Mouse (Mus musculus) lung, postnatal 0 days (tissue): Measurements from ENCODE around the gene Hdac8. TPM values are rescaled to one million over a fixed set of nuclear protein-coding genes. Genes with fewer than 3 reads are reported as not detected.

Experiments used
- ATAC-seq: fragments of 200-750 bp; cut with Nextera tagmentation; 2 replicates; pipeline ENCODE4 v1.8.0; 2017; ENCODE audit warnings: moderate library complexity
- DNase-seq: peaks from one replicate; pipeline ENCODE4 v3.0.0-alpha.2; 2016; ENCODE audit warnings: low spot score
- H3K27ac ChIP-seq: fragments of 300-500 bp; sonication (generic); 2 replicates; pipeline ENCODE4 v1.5.1; 2014; ENCODE audit warnings: antibody characterized with exemption, mild to moderate bottlenecking, low read length, mixed read lengths
- H3K27me3 ChIP-seq: fragments of 300-500 bp; sonication (generic); replicated peaks from 2 replicates; pipeline ENCODE4 v1.6.1; 2014; ENCODE audit warnings: low read length, mixed read lengths; ENCODE audit not compliant: insufficient read depth
- H3K36me3 ChIP-seq: fragments of 300-500 bp; sonication (generic); 2 replicates; pipeline ENCODE4 v1.6.1; 2014; ENCODE audit warnings: low read length, mixed read lengths; ENCODE audit not compliant: insufficient read depth
- H3K4me1 ChIP-seq: fragments of 300-500 bp; sonication (generic); 2 replicates; pipeline ENCODE4 v1.6.1; 2014; ENCODE audit warnings: antibody characterized with exemption, low read depth, low read length, mixed read lengths; ENCODE audit not compliant: insufficient read depth
- H3K4me2 ChIP-seq: fragments of 300-500 bp; sonication (generic); replicated peaks from 2 replicates; pipeline ENCODE4 v1.6.1; 2014; ENCODE audit warnings: low read depth, mild to moderate bottlenecking, low read length, moderate library complexity, mixed read lengths
- H3K4me3 ChIP-seq: fragments of 300-500 bp; sonication (generic); 2 replicates; pipeline ENCODE4 v1.5.1; 2014; ENCODE audit warnings: low read depth, low read length
- H3K9ac ChIP-seq: fragments of 300-500 bp; sonication (generic); replicated peaks from 2 replicates; pipeline ENCODE4 v1.6.1; 2014; ENCODE audit warnings: low read depth, mild to moderate bottlenecking
- H3K9me3 ChIP-seq: fragments of 300-500 bp; sonication (generic); 2 replicates; pipeline ENCODE4 v1.6.1; 2016; ENCODE audit warnings: low read length, mixed read lengths
- CTCF ChIP-seq: IDR thresholded peaks from 2 replicates; pipeline ENCODE4 v1.5.1; 2016; ENCODE audit warnings: antibody characterized with exemption, mild to moderate bottlenecking
- EP300 ChIP-seq: IDR thresholded peaks from 2 replicates; pipeline ENCODE4 v1.6.1; 2016; ENCODE audit warnings: antibody characterized with exemption, mild to moderate bottlenecking, control low read depth
- WGBS: fragments of 180-500 bp; shearing (Covaris S2); extraction: QIAGEN DNeasy Blood & Tissue Kit; methylation state at CpG from one replicate; pipeline ENCODE4 v1.1.7; 2014; 5-methylcytosine and 5-hydroxymethylcytosine counted together
- polyA plus RNA-seq: library from polyadenylated mRNA; unstranded; fragments of >200 nt; fragmentation: Nextera tagmentation; extraction: Ambion mirVana; gene quantifications from 2 replicates; pipeline ENCODE4 v1.2.1, GENCODE M21; 2015

Hdac8 gene
- polyA plus RNA-seq, 1 experiment from 2014 or later, result 8.2 TPM

- DNase-seq, result peak; percentile 8
These were observed 120.4 kb downstream of the Hdac8 start for GRCm38 (mm10) chrX:102384765-102385164.

GRCm38 (mm10) chrX:102383151-102383550 is 122.0 kb downstream of the Hdac8 start:
- TF ChIP-seq CTCF (no peak), EP300 (no peak)
- H3K4me1 ChIP-seq, result no peaks in the 10 kb centered on the region
- no peak overlapping the region for H3K4me2 ChIP-seq
- 65% methylated on average over 7 of the region's 7 CpGs for WGBS
- H3K27ac ChIP-seq, result no peak overlapping the region
- H3K4me3 ChIP-seq, result no peak overlapping the region
- H3K9me3 ChIP-seq, result no peaks in the 10 kb centered on the region
- DNase-seq (no peak), ATAC-seq (no peak)
- no peak overlapping the region for H3K9ac ChIP-seq
- no peaks in the 10 kb centered on the region for H3K36me3 ChIP-seq
- H3K27me3 ChIP-seq, result no peaks in the 10 kb centered on the region; the same call in 1 of the 2 replicates

More at GRCm38 (mm10) chrX:102384765-102385164, 120.4 kb downstream of the Hdac8 start:
- ATAC-seq, result no peak
- no peak overlapping the region for H3K4me3 ChIP-seq
- no peak for TF ChIP-seq CTCF
- no peak for TF ChIP-seq EP300
- no peak overlapping the region for H3K9ac ChIP-seq
- H3K9me3 ChIP-seq, result no peaks in the 10 kb centered on the region
- no peaks in the 10 kb centered on the region for H3K36me3 ChIP-seq
- 68% methylated on average over 3 of the region's 3 CpGs for WGBS
- H3K4me1 ChIP-seq, result no peaks in the 10 kb centered on the region
- no peak overlapping the region for H3K4me2 ChIP-seq
- no peaks in the 10 kb centered on the region; the same call in 1 of the 2 replicates for H3K27me3 ChIP-seq
- no peak overlapping the region for H3K27ac ChIP-seq

DNA sequence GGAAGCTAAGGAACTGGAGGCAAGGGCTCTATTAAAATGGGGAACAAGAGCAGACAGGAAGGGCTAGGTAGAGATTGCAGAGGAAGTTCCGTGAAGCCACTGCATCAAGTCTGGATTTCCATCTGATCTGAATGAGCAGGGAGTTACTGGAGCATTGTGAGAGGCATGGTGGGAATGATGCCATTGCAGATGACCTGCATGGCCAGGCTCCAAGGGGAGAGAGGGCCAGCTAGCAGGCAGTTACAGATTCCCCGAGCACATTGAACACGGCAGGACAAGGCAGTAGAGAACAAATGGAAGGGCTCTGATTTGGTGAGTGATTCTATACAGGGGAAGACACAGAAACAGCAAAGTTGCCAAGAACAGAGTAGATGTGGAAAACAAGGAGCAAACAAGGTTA is 138.6 kb downstream of the Hdac8 start:
- Histone ChIP-seq H3K9ac (no peak overlapping the region), H3K27ac (no peak overlapping the region), H3K9me3 (no peaks in the 10 kb centered on the region), H3K36me3 (no peaks in the 10 kb centered on the region), H3K4me3 (no peak overlapping the region), H3K4me1 (no peaks in the 10 kb centered on the region), H3K27me3 (no peaks in the 10 kb centered on the region), H3K4me2 (no peak overlapping the region)
- TF ChIP-seq EP300 (no peak), CTCF (no peak)
- DNase-seq (no peak), ATAC-seq (no peak)
- 84% methylated on average over 3 of the region's 3 CpGs for WGBS

DNA sequence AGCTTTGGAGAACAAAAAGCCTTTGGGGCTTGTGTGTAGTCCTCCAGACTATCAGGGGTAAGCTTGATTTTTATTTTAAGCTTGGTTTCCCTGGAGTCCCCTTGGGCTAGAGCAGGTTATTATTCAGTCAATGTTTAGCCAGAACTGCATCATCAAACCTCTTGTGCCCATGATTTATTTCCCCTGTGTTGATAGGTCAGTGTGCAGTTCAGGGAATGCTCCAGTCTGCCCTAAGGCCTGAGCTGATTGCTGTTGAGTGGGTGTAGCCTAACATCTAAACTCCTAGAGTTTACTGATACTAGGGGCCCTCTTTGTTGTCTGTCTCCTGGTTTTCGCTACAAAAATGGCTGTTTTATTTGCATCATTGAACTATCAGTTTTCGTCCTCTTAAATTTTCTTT is 142.9 kb downstream of the Hdac8 start:
- Histone ChIP-seq H3K4me2 (no peak overlapping the region), H3K9ac (no peak overlapping the region), H3K9me3 (no peaks in the 10 kb centered on the region), H3K36me3 (no peaks in the 10 kb centered on the region), H3K4me1 (no peaks in the 10 kb centered on the region), H3K27ac (no peak overlapping the region), H3K27me3 (no peaks in the 10 kb centered on the region), H3K4me3 (no peak overlapping the region)
- 85% methylated on average over 2 of the region's 2 CpGs for WGBS
- no peak for TF ChIP-seq EP300
- no peak for TF ChIP-seq CTCF
- no peak for DNase-seq
- ATAC-seq, result no peak

- Histone ChIP-seq H3K4me2 (no peak overlapping the region), H3K27me3 (no peaks in the 10 kb centered on the region), H3K27ac (no peak overlapping the region), H3K9ac (no peak overlapping the region), H3K9me3 (no peaks in the 10 kb centered on the region), H3K4me1 (no peaks in the 10 kb centered on the region), H3K36me3 (no peaks in the 10 kb centered on the region), H3K4me3 (no peak overlapping the region)
- no peak for ATAC-seq
- no peak for DNase-seq
- WGBS, result 84% methylated on average over 3 of the region's 3 CpGs
- TF ChIP-seq CTCF (no peak), EP300 (no peak)
These were observed 151.7 kb downstream of the Hdac8 start for GRCm38 (mm10) chrX:102353412-102353811.

GRCm38 (mm10) chrX:102349843-102350731 is 155.1 kb downstream of the Hdac8 start:
- ATAC-seq (peak; percentile 32), DNase-seq (peak; percentile 20)
- H3K4me2 ChIP-seq, result no peak overlapping the region
- TF ChIP-seq EP300 (no peak), CTCF (no peak)
- H3K27ac ChIP-seq, result no peak overlapping the region
- WGBS, result 61% methylated on average over 14 of the region's 14 CpGs
- H3K27me3 ChIP-seq, result no peaks in the 10 kb centered on the region
- H3K4me3 ChIP-seq, result no peak overlapping the region
- no peaks in the 10 kb centered on the region for H3K4me1 ChIP-seq
- H3K9ac ChIP-seq, result no peak overlapping the region
- H3K9me3 ChIP-seq, result no peaks in the 10 kb centered on the region
- no peaks in the 10 kb centered on the region for H3K36me3 ChIP-seq
